Mouse (Mus musculus): ENCODE data around the gene Gnl1. TPM values are rescaled to one million over a fixed set of nuclear protein-coding genes. Genes with fewer than 3 reads are reported as not detected.
A peak's percentile ranks its signal among the peaks of the same experiment; 100 is the strongest.
"Not testable (repeated sequence)": the region's sequence is repeated elsewhere in the genome, so short reads cannot be mapped to it uniquely, and the experiment has no call there.

Gene Gnl1
- total RNA-seq, 1 experiment from 2014 or later = 52.5 TPM

GRCm38 (mm10) chr17:35994175-35994878 lies 14.7 kb downstream of the Gnl1 start:
- DNase-seq = peak; percentile 78

GRCm38 (mm10) chr17:35994879-35995240 lies 15.2 kb downstream of the Gnl1 start:
- DNase-seq = no peak

DNA sequence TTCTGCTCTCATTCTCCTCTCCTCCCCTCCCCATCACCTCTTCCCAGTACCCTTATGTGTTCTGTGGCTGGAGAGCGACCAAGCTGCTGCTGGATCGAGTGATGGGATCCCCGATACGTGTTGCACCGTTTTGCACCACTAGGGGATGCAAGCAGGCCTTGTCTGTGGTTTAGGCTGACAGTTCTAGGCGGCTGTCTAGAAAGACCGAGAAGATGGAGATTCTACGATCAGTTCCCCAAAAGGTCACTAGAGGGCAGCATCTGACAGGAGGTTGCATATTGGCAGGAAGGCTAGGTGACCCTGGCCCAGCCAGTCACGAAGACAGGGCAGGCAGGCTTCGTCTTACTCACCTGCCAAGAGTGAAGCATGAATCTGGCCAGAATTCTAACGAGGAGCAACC lies 17.3 kb downstream of the Gnl1 start:
- DNase-seq = peak; percentile 90

DNA sequence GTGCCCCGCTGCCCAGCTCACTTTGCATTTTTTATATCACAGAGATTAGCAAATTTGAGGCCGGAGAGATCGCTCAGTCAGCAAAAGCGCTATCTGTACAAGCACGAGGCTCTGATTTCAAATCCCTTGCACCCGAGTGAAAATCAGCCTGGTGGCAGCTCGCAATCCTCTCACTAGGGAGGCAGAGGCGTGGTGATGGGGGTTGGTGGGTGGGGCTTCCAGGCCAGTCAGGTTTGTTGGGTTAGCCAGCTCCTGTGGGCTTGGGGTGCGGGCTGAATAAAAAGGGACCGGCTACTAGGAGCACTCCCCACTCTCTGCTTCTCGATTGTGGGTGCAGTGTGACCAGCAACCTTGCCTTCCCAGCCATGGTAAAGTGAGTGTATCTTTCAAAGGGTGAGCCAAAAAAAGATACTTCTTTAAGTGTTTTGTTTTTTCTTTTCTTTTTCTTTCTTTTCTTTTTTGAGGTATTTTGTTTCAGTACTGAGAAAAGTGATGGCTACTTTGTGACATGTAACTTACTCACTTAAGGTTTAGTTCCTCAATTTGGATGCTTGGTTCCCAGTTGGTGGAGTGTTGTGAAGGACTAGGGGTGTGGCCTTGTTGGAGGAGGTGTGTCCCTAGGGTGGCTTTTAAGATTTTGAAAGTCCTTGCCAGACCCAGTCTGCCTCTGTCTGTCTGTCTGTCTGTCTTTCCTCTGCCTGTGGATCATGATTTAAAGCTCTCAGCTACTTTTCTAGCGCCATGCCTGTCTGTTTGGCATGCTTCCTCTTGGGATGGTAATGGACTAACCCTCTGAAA lies 18.3 kb downstream of the Gnl1 start:
- DNase-seq = no peak

GRCm38 (mm10) chr17:35998545-35999305 lies 19.1 kb downstream of the Gnl1 start:
- DNase-seq = no peak

GRCm38 (mm10) chr17:35999356-35999755 lies 19.7 kb downstream of the Gnl1 start:
- no peak for DNase-seq

- no peak for DNase-seq
Observed at GRCm38 (mm10) chr17:36000349-36000748, 20.7 kb downstream of the Gnl1 start.

DNA sequence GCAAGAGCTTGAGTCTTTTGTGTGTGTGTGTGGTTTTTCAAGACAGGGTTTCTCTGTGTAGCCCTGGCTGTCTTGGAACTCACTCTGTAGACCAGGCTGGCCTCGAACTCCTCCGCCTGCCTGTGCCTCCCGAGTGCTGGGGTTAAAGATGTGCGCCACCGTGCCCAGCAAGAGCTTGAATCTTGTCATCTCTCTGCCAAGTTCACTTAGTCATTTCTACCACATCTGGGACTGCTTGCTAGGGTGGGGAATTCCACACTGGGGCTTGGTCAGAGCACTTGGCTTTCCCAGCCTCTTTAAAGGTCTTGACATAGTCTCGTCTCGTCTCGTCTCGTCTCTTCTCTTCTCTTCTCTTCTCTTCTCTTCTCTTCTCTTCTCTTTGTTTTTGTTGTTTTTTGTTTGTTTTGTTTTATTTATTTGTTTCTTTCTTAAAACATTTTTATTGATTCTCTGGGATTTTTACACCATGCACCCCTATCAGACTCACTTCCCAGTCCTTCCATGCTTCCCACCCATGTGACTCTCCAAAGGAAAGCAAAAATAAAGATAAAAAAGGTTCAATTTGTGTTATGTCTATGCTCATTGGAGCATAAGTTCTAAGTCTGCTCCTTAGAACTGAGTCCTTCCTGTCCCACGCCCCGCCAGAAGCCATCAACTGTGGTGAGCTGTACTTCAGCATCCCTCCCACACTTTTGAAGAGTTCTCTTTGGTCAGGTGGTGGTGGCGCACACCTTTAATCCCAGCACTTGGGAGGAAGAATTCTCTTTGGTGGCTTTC lies 21.7 kb downstream of the Gnl1 start:
- no peak for DNase-seq

DNA sequence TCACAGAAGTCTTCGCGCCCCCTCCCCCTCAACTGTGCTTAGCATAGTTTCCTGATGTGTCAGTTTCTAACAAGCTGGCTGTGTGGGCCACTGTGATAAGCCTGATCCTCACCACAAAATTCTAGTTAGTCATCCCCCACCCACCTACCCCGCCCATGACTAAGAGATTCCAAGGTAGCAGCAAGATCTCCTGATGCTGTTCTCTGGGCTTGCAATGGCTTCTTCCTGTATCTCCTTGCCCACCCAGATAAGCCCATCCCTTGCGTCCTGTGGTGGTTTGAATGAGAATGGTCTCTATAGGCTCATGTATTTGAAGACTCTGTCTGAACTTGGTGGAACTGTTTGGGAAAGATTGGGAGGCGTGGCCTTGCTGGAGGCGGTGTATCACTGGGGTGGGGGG lies 22.3 kb downstream of the Gnl1 start:
- DNase-seq = no peak

DNA sequence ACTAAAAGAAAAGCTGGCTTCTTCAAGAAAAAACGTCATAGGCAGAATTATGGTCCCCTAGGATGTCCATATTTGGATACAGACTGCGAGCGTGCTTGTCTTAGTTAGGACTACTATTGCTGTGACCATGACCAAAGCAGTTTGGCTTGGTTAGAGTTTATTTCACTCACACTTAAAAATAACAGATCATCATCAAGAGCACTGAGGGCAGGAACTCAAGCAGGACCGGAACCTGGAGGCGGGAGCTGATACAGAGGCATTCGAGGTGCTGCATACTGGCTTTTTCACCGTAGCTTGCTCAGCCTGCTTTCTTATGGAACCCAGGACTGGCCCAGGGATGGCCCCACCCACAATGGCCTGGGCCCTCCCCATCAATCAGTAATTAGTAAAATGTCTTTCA lies 23.7 kb downstream of the Gnl1 start:
- DNase-seq = no peak

GRCm38 (mm10) chr17:36004409-36004808 lies 24.8 kb downstream of the Gnl1 start:
- DNase-seq = not testable (repeated sequence)

DNA sequence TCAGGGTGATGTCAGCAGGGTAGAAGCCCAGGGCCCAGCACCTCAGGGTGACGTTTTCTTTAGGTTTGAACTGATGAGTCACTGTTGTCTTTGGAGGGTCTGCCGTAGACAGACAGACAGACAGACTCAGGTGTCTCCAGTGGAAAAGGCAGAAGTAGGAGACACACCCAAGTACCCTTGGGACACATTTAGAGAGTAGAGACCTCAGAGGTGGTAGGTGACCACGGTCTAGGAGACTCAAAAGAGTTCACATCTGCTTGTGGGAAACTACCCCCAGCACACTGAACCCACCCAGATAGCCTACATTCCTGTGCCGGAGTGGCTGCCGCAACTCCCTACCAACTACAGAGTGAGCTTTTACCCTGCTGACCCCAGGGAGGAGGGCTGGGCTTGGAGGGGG lies 35.3 kb downstream of the Gnl1 start:
- DNase-seq = no peak

- no peak for DNase-seq
Observed at GRCm38 (mm10) chr17:36017046-36017445, 37.4 kb downstream of the Gnl1 start.

DNA sequence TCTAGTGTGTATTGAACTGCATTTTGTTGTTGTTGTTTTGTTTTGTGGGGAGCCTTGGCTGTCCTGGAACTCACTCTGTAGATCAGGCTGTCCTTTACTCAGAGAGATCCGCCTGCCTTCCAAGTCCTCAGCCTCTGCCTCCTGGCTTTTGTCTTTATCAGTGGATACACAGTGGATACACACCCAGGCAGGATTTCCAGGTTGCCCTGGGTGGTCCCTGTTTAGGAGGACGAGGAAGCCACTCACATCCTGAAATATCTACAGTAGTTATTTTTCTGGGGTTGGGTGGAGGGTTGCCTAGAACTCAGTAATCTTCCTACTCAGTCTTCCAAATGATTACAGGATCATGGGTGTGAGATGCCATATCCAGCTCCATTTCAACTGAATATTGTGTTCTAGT lies 39.3 kb downstream of the Gnl1 start:
- no peak for DNase-seq

GRCm38 (mm10) chr17:36019519-36019918 lies 39.9 kb downstream of the Gnl1 start:
- no peak for DNase-seq

- DNase-seq = peak; percentile 60
Observed at GRCm38 (mm10) chr17:36020191-36021073, 40.8 kb downstream of the Gnl1 start, which contains the start of gene H2-T24. Gene H2-T24 (minus strand): TSS chr17:36020560.

DNA sequence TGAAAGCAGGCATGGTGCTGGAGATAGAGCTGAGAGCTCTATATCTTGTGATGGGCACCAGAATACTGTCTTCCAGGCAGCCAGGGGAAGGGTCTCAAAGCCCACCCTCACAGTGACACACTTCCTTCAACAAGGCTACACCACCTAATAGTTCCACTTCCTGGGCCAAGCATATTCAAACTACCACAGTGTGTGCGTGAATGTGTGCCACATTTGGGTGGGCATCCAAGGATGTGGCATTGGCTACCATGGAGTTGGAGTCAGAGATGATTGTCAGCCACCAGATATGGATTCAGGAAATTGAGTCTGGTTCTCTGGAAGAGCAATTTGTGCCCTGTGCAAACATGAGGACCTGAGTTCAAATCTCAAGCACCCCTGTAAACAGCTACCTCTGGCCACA lies 41.7 kb downstream of the Gnl1 start:
- DNase-seq = no peak

GRCm38 (mm10) chr17:36022098-36022497 lies 42.4 kb downstream of the Gnl1 start:
- DNase-seq = no peak

GRCm38 (mm10) chr17:36022922-36023321 lies 43.3 kb downstream of the Gnl1 start:
- DNase-seq = no peak

DNA sequence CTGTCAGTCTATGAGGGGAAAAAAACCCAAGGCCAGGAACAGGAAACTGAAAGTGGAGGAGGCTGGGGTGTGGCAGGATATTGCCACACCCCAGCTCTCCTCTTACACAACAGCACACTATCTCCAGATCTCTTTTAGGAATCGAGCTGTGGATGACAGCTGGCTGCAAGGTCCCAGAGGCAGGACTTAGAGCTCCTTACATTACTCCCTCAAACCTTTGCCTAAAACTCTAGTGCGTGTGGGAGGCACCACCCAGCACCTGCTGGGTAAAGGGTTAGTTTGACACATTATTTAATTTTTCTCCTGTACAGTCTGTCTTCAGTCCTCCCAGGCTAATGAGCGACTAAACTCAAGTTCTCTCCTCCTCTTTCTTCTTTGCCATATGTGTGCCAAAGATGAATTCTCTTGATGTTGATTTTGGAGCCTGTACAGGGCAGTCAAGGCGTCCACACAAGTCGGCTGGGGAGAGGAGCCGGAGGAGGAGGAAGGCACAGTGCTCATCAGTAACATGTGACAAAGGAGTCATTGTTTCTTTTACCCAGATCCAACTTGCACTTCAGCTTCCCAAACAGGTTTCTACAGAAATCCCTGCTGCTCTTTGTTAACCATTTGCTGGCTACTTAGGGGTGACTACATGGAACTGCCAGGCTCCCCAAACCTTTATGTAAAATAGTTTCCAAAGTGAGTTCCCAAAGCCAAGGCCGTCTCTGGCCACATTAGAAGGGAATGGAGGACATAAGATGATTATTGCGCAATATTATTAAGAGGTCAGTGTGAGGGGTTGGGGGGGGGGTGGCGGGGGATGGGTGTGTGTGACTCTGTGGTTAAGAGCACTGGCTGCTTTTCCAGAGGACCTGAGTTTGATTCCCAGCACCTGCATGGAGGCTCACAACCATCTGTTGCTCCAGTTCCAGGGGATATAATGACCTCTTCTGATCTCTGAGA lies 44.3 kb downstream of the Gnl1 start:
- no peak for DNase-seq
